Mouse (Mus musculus) stomach, embryonic 15.5 days (tissue): ENCODE measurements around the gene Bpifa1. TPM values are rescaled to one million over a fixed set of nuclear protein-coding genes. Genes with fewer than 3 reads are reported as not detected.

ENCODE experiments used
- polyA plus RNA-seq: library from polyadenylated mRNA; unstranded; fragments of >200 nt; fragmentation: Nextera tagmentation; extraction: Ambion mirVana; gene quantifications from 2 replicates; pipeline ENCODE4 v1.2.1, GENCODE M21; 2015

The Bpifa1 gene
- polyA plus RNA-seq, 1 experiment from 2014 or later = not detected

Other genes starting within 250 kb of the Bpifa1 start
- gene Bpifb6, start 242.5 kb upstream of the Bpifa1 start, polyA plus RNA-seq = not detected in 2 replicates
- gene Bpifb3, start 224.7 kb upstream of the Bpifa1 start, polyA plus RNA-seq = not detected in 2 replicates
- gene Bpifb4, start 204.7 kb upstream of the Bpifa1 start, polyA plus RNA-seq = not detected in 2 replicates
- 0.08 TPM in 1 of 2 replicates, not detected in the other for gene Bpifa6, start 167.9 kb upstream of the Bpifa1 start, polyA plus RNA-seq
- gene Bpifa2, start 134.6 kb upstream of the Bpifa1 start, polyA plus RNA-seq = not detected in 2 replicates
- not detected in 2 replicates for gene Bpifa3, start 12.5 kb upstream of the Bpifa1 start, polyA plus RNA-seq
- not detected in 2 replicates for gene Bpifa5, start 19.7 kb downstream of the Bpifa1 start, polyA plus RNA-seq
- 234 and 239 TPM in 2 replicates for gene Bpifb1, start 47.9 kb downstream of the Bpifa1 start, polyA plus RNA-seq
- 0.36 and 0.83 TPM in 2 replicates for gene Bpifb5, start 80.9 kb downstream of the Bpifa1 start, polyA plus RNA-seq
- gene Bpifb9a, start 115.0 kb downstream of the Bpifa1 start, polyA plus RNA-seq = not detected in 2 replicates
- not detected in 2 replicates for gene Bpifb9b, start 164.3 kb downstream of the Bpifa1 start, polyA plus RNA-seq
- gene Cdk5rap1, start 230.1 kb downstream of the Bpifa1 start, polyA plus RNA-seq = 15.6 and 18.3 TPM in 2 replicates